Mouse (Mus musculus): ENCODE data around the gene Cyp2c39.
"Not testable (repeated sequence)": the region's sequence is repeated elsewhere in the genome, so short reads cannot be mapped to it uniquely, and the experiment has no call there.

The Cyp2c39 gene

GRCm38 (mm10) chr19:39510534-39510933, at the start of gene Cyp2c39:
Cyp2c39 (plus strand) TSS chr19:39510862.
- DNase-seq (ENCODE audit: low spot score): no peak

- DNase-seq (ENCODE audit: low spot score): no peak
Measured at GRCm38 (mm10) chr19:39462941-39463340, 47.7 kb upstream of the Cyp2c39 start, which contains the start of gene Cyp2c38. Cyp2c38 (minus strand) TSS chr19:39463075.

GRCm38 (mm10) chr19:39463923-39464322, 46.7 kb upstream of the Cyp2c39 start:
- no peak for DNase-seq (ENCODE audit: low spot score)

GRCm38 (mm10) chr19:39483961-39484360, 26.7 kb upstream of the Cyp2c39 start:
- not testable (repeated sequence) for DNase-seq (ENCODE audit: low spot score)

- DNase-seq (ENCODE audit: low spot score): no peak
Measured at GRCm38 (mm10) chr19:39506341-39506740, 4.3 kb upstream of the Cyp2c39 start.

- no peak for DNase-seq (ENCODE audit: low spot score)
Measured at GRCm38 (mm10) chr19:39509533-39509932, 1.1 kb upstream of the Cyp2c39 start.

All from MN1 (cell line).